Mouse (Mus musculus) lung, postnatal 25 days (tissue): ENCODE results near the gene Lifr.

Experiments
- DNase-seq: peaks from one replicate; pipeline ENCODE4 v3.0.0; 2022; ENCODE audit warnings: low spot score

The Lifr gene

DNA sequence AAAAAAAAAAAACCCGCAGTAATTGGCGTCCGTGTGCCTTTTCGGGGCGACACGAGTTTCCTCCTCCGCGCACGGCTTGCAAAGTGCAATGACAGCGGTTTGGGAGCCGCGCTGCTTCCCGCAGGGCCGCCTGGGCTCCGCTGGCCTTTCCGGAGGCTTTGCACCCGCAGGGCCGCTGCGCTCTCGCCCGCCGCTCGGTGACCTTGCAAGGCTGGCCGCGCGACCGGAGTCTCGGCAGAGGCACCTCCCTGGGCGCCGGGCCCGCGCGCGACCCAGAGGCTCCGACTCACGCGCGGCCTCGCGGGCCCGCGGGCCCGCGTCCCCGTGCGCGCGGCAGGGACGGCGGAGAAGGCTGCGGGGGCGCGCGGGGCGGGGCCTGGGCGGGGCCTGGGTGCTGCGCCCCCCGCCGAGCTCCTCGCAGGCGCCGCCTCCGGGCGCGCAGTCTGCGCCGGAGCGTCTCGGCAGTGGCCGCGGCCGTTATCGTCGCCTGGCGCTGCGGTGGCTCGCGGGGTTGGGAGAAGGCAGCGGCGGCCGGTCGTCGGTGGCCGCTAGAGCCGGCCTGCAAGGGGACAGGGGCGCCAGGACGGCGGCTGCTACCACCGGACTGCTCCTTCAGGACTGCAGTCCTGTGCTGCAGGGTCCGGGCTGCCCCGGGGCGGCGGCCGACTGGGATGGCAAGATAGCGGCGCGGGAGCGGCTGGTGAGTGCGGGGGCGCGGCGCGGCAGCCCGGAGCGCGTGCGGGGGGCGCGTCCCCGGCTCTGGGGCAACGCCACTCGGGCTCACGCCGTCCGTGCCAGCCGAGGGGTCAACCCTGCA, 38.9 kb downstream of the Lifr start:
- peak; percentile 83 for DNase-seq

- DNase-seq, result no peak
Measured at GRCm38 (mm10) chr15:7129944-7130287, 39.5 kb downstream of the Lifr start.

- no peak for DNase-seq
Measured at GRCm38 (mm10) chr15:7130691-7131225, 40.3 kb downstream of the Lifr start.

DNA sequence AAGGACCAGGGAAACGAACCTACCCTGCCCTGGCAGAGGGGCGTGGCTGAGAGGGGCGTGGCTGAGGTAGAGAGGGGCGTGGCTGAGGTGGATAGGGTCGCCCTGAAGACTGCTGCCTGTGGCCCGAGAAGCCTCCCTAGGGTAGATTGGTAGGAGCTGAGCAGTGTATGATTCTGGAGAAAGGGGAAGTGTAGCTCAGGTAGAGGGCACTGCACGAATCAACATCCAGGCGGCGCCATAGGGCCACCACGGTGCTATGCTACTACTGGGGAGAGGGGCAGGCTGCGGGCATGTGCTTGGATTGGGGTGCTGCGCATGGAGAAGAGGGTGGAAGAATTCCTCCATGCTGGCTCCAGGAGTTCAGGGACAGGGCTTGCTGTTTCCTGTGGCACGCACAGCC, 42.3 kb downstream of the Lifr start:
- DNase-seq, result no peak

- DNase-seq, result peak; percentile 60
Measured at GRCm38 (mm10) chr15:7134454-7135052, 44.1 kb downstream of the Lifr start.

DNA sequence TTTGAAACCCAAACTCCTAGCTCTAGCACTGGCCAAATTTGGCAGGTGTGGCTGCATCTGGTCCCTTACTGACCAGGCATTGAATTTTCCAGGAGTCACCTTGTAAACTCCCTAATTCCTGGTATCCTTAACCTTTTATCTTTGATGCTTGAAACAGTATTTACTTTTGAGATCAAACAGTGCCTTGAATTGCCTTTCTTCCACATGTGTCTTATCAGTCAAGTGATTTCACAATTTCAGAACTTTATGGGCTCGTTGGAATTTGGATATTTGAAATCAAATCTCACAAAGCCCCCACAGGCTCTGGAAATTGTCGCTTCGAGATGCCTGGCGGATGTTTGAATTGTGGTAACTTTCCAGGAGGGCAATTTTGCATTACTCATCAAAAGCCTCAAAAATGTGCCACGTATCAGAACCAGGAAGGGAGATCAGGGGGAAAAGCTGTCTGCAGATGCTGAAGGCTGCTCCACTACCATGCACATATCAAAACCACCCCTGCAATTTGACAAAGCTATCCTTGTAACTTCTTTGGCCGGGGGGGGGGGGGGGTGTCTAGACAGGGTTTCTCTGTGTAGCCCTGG, 45.7 kb downstream of the Lifr start:
- DNase-seq, result no peak

- DNase-seq, result no peak
Measured at GRCm38 (mm10) chr15:7136912-7137311, 46.5 kb downstream of the Lifr start.

DNA sequence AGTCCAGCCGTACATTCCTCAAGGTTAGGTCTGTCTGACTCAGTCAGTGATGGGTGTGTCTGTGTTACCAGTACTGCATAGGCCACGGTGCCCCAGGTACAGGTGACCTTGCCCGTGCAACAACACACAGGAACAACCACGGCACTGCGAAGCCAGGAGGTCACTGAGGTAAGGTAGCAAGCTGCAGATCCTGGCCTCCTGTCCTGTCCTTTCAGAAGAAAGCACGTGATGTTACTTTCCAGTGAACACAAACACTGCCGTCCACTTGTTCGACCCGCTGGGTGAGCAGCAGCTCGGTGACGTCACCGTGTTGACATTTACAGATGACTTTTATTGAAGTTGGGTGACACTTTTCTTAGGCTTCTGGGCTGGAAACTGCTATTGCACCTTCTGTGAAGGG, 47.2 kb downstream of the Lifr start:
- DNase-seq, result peak; percentile 72

- DNase-seq, result peak; percentile 46
Measured at GRCm38 (mm10) chr15:7138471-7138870, 48.1 kb downstream of the Lifr start.

GRCm38 (mm10) chr15:7140322-7140721, 49.9 kb downstream of the Lifr start:
- DNase-seq, result no peak

DNA sequence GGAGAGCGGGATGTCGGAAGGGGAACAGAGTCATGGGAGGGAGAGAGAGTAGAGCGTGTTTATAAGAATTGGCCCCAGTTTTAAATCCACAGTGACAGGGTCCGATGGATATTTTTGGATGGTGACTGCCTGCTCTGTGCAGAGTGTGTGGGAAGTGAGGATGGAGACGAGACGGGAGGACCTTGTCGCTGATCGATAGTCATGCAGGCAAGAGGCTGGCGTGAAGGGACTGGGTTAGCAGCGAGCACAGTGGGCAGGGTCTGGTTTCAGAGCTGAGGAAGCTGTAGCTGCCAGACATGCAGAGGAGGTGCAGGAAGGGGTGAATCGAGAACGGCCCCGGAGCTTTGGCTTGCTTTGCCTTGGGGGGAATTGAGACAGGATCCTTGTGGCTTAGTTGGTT, 50.8 kb downstream of the Lifr start:
- no peak for DNase-seq

GRCm38 (mm10) chr15:7143689-7144170, 53.3 kb downstream of the Lifr start:
- no peak for DNase-seq

DNA sequence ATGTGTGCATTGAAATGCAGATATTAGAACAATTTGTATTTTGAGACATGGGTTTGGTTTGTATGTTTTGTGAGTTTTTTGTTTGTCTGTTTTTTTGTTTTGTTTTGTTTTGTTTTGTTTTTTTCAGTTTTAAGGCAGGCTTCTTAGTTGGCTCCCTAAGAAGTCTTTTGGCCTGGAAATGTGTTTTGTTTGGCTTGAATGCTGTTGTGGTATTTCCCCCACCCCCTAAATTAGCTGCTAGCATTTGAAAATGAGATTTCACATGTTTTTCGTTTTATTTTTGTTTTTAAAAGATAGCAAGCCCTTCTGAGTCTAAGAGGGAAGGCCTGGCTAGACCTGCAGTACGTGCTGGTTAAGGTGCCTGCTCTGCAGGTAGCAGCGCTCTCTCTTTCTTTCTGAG, 54.1 kb downstream of the Lifr start:
- no peak for DNase-seq

DNA sequence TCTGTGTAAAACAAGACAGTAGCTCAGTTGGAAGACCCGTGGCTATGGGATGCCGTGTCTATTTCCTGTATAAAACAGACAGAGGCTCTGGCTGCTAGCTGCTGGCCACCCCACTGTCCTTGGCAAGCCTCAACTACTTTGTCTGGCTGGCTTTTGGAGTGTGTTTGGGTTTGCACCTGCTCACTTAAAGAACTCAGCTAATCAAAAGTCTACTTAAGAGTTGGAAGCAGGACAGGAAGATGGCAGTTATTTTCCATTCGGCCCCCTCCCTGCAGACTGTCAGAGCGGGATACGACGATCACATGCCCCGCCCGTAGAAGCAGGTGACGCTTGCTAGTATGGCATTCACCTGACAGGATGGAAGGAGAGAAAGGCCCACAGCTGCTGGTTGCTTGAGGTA, 54.5 kb downstream of the Lifr start:
- peak; percentile 43 for DNase-seq

GRCm38 (mm10) chr15:7145555-7145954, 55.1 kb downstream of the Lifr start:
- DNase-seq, result peak; percentile 47

DNA sequence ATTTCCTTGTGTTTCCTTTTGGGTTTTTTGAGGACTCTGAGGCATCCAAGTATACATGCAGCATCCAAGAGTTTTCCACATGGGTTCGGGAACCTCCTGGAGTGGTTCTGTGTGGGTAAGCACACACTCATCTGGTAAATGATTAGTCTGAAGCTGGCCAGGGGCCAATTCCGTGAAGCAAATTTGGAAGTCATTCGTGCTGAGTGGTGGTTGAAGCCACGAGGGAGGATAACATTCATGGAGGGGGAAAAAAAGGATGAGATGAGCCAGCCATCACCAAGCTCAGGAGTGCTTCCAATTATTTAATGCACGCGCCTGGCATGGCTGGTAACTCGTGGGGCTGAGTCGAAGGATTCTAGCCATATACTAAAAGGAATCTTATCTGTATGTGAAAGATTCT, 56.1 kb downstream of the Lifr start:
- no peak for DNase-seq

DNA sequence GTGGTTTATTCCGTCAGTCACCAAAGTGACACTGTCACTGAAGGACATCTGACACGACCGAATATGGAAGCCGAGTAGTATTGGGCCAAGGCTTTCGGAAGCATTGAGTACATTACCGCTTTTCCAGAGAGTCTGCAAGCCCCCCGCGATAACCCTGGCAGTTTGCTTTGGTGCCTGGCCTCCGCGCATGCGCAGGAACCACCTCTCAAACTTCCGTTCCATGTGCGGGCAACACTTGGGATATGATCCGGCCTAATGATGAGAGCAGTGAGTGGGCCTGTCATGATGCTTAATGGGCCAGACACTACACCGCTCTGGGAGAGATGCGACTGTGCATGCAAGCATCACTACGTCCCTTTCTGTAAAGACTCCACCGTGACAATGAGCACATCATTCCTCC, 59.4 kb downstream of the Lifr start:
- DNase-seq, result no peak

DNA sequence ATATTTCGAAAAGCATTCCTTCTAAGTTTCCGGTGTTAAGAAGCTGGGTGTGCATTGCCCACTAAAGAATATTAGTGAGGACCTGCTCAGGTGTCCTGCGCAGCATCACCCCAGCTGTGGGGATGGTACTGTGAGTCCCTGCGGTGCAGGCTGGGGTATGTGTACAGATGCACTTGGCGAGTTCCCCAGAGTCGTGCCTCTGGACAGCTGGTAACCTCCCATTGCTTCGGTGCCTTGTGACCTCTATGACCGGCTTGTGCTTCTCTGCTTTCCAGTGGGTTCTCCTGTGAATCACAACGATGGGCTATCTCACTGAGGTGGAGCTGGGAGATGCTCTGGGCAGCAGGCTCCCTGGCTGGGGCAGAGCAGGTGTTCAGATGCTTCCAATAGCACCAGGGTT, 60.2 kb downstream of the Lifr start:
- no peak for DNase-seq

DNA sequence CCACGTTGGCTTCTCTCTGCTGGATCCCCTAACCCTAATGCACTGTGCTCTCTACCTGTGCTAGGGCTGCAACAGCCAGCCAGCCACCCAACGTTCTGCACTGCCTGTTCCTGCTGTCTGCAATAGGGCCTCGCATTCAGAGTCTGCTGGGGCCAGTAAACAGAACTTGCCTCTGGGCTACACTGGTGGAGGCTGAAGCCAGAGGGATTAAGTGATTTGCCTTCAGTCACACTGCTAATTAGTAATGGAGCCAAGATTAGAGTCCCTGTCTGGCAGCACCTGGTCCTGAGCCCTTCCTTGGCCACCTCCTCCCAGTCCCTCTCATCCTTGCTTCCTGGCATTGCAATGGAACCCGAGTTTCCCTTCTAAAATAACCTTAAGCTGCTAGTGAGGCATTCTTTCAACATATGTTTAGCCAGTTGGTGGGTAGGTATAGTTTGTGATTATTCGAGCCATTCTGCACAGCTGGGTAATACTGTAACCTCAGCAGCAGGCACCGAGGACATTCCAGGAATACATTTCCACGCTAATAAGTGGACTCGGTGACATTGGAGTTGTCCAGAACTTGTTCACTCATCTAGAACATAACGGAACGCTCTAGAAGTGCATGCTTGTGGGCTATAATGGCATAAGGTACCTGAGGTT, 61.8 kb downstream of the Lifr start:
- no peak for DNase-seq

GRCm38 (mm10) chr15:7154010-7154736, 63.8 kb downstream of the Lifr start:
- DNase-seq, result no peak

DNA sequence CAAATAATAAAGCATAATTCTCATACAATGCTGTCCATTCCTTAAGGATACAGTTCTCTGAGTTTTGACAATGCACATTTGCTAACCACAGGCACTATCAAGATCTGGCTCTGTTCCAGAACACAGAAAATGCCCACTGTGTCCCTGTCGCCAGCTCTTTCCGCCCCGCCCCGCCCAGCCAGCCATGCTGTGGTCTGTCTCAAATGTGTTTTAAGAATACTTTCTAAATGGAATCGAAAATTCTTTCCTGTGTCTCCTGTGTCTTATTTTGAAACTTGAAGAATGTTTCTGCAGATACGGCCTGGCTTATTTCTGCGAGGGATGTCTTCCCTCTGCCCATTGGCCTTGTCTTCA, 64.3 kb downstream of the Lifr start:
- peak; percentile 81 for DNase-seq

DNA sequence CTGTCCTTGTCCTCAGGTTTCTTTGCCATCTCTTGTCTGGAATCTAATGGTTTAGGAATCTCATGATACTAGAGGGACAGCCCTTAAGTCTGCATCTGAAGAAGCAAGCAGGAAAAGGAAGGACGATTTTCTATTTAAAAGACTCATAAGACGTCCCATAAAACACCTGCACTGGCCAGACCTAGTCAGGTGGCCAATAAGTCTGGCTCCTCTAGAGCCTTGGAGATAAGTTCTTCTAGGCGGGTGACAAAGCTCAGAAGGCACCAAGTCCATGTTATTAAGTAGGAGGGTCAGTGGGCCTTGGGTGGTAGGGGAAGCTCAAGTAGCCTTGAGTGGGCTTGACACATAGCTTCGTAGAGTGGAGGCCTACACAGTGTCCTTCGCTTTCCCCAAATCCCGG, 67.2 kb downstream of the Lifr start:
- DNase-seq, result no peak
